Mouse (Mus musculus) hindbrain, embryonic 16.5 days (tissue): ENCODE results near the gene Trpm7. TPM values are rescaled to one million over a fixed set of nuclear protein-coding genes. Genes with fewer than 3 reads are reported as not detected.

Source experiments
- ATAC-seq: fragments of 200-750 bp; cut with Nextera tagmentation; 2 replicates; pipeline ENCODE4 v1.8.0; 2017; ENCODE audit warnings: moderate TSS enrichment, moderate library complexity
- H3K27ac ChIP-seq: fragments of 300-500 bp; sonication (generic); 2 replicates; pipeline ENCODE4 v1.5.1; 2014; ENCODE audit warnings: low read depth, mild to moderate bottlenecking, control low read depth, low read length, moderate library complexity
- H3K27me3 ChIP-seq: fragments of 300-500 bp; sonication (generic); replicated peaks from 2 replicates; pipeline ENCODE4 v1.6.1; 2014; ENCODE audit warnings: low read length; ENCODE audit not compliant: control insufficient read depth, insufficient read depth
- H3K36me3 ChIP-seq: fragments of 300-500 bp; sonication (generic); 2 replicates; pipeline ENCODE4 v1.6.1; 2014; ENCODE audit warnings: mild to moderate bottlenecking, low read length, moderate library complexity, mixed read lengths; ENCODE audit not compliant: control insufficient read depth, insufficient read depth
- H3K4me1 ChIP-seq: fragments of 300-500 bp; sonication (generic); 2 replicates; pipeline ENCODE4 v1.6.1; 2014; ENCODE audit warnings: low read depth, low read length; ENCODE audit not compliant: control insufficient read depth, insufficient read depth
- H3K4me2 ChIP-seq: fragments of 300-500 bp; sonication (generic); 2 replicates; pipeline ENCODE4 v1.6.1; 2014; ENCODE audit warnings: mild to moderate bottlenecking, low read length, control low read depth, moderate library complexity
- H3K4me3 ChIP-seq: fragments of 300-500 bp; sonication (generic); 2 replicates; pipeline ENCODE4 v1.5.1; 2014; ENCODE audit warnings: mild to moderate bottlenecking, low read length, control low read depth, moderate library complexity
- H3K9ac ChIP-seq: fragments of 300-500 bp; sonication (generic); 2 replicates; pipeline ENCODE4 v1.6.1; 2014; ENCODE audit warnings: low read depth, mild to moderate bottlenecking, control low read depth, low read length, moderate library complexity
- H3K9me3 ChIP-seq: fragments of 300-500 bp; sonication (generic); 2 replicates; pipeline ENCODE4 v1.6.1; 2014; ENCODE audit warnings: mild to moderate bottlenecking, low read length, moderate library complexity; ENCODE audit not compliant: control insufficient read depth
- WGBS: fragments of 180-500 bp; shearing (Covaris S2); extraction: QIAGEN DNeasy Blood & Tissue Kit; methylation state at CpG from one replicate; pipeline ENCODE4 v1.1.7; 2014; 5-methylcytosine and 5-hydroxymethylcytosine counted together
- polyA plus RNA-seq: library from polyadenylated mRNA; unstranded; fragments of >200 nt; fragmentation: Nextera tagmentation; extraction: Ambion mirVana; gene quantifications from 2 replicates; pipeline ENCODE4 v1.2.1, GENCODE M21; 2015

Gene Trpm7
- polyA plus RNA-seq, 1 experiment from 2014 or later: 28.8 TPM

DNA sequence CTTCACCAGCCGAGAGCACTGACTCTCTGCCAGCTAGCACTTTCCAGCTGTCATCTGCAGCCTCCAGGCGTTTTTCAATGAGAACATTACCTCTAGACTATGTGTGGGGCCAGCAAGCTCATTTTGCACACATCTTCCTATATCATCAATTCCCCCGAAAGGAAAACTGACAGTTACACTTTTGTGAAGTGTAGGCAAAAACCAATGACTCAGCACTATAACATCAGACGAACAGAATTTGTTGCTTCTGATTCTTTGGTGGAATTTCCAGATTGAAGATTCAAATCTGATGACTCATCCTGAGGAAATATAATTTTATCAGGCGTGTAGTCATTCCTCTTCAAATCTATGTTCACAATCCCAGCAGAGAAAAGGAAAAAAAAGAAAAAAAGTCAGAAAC, 83.4 kb downstream of the Trpm7 start:
- Histone ChIP-seq H3K4me1 (no peaks in the 10 kb centered on the region), H3K4me2 (no peak overlapping the region), H3K36me3 (peaks cover 28% of the 10 kb centered on the region), H3K27me3 (no peaks in the 10 kb centered on the region), H3K4me3 (no peak overlapping the region), H3K9ac (no peak overlapping the region), H3K27ac (no peak overlapping the region), H3K9me3 (no peaks in the 10 kb centered on the region)
- WGBS: 75% methylated on average over 5 of the region's 5 CpGs
- ATAC-seq: no peak

DNA sequence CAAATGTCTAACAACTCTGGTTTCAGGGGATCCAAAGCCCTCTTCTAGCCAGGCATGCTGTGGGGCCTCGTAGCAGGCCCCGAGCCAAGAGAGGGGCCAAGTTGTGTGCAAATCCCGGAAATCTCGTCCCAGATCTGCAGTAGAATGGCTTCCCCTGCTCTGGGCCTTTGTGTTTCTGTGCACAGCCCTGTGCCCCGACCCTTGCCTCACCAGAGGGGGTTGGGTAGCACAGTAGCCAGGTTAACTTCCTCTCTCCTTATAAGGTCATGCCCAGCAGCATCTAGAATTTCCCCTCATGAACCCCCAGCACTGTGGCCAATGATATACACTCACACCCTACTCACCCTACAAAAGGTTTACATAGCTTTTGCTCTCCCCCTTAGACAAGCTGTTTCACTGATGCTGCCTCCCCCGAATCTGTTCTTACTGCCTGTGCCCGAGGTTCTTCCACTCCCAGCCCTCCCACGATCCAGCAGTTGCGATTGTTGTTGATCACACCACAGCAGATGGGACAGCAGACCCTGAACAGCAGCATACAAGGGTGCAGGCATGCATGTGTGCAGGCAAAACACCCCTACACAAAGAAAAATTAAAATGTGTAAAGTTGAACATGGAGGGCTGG, 88.2 kb downstream of the Trpm7 start:
- Histone ChIP-seq H3K36me3 (peaks cover 7% of the 10 kb centered on the region), H3K9me3 (no peaks in the 10 kb centered on the region), H3K4me2 (no peak overlapping the region), H3K4me1 (no peaks in the 10 kb centered on the region), H3K27ac (no peak overlapping the region), H3K9ac (no peak overlapping the region), H3K4me3 (no peak overlapping the region), H3K27me3 (no peaks in the 10 kb centered on the region)
- WGBS: 59% methylated on average over 9 of the region's 9 CpGs
- no peak for ATAC-seq

DNA sequence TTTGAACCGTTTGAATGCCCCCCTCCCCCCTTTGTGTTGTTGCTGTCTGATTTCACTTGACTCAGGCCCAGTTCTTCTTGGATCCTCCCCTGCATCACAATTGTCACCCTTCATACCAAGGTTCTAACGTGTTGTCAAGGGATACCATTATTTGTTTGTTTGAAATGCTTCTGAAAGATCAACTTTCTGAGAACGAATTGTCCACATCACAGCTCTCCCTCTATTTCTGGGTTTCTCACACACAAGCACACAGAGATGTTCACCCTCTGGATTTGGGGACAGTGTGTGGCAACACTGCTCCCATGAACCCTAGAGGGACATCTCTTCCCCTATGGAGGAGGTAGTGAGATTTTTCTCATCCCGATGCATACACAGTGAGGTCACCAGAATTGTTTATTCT, 92.7 kb downstream of the Trpm7 start, which contains the start of gene Usp50:
Gene Usp50, minus strand, starts transcription at position 101 of the 400 bp plus-strand sequence.
- 51% methylated on average over 4 of the region's 4 CpGs for WGBS
- H3K9ac ChIP-seq: no peak within 1 kb of the TSS

DNA sequence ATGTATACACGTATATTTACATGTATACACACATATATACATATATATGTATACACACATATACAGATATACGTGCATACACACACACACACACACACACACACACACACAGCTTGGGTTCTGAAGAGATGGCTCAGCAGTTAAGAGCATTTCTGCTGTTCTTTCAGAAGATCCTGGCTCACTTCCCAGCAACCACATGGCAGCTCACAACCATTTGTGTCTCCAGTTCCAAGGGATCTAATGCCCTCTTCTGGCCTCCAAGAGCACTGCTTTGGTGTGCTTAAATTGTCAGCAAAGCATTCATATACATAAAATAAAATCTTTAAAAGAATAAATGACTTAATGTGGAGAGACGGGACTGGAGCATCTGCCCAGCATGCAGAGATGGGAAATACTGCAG, 93.6 kb downstream of the Trpm7 start:
- WGBS: 85% methylated on average over 3 of the region's 3 CpGs
- ATAC-seq: no peak
- no peaks in the 10 kb centered on the region for H3K9me3 ChIP-seq

More for the DNA sequence above, 92.7 kb downstream of the Trpm7 start, which contains the start of gene Usp50:
- Histone ChIP-seq H3K4me1 (no peaks in the 10 kb centered on the region), H3K27ac (no peak within 1 kb of the TSS), H3K4me2 (no peak within 1 kb of the TSS), H3K9me3 (no peaks in the 10 kb centered on the region), H3K27me3 (no peaks in the 10 kb centered on the region), H3K36me3 (no peaks in the 10 kb centered on the region), H3K4me3 (no peak within 1 kb of the TSS)
- no peak for ATAC-seq

DNA sequence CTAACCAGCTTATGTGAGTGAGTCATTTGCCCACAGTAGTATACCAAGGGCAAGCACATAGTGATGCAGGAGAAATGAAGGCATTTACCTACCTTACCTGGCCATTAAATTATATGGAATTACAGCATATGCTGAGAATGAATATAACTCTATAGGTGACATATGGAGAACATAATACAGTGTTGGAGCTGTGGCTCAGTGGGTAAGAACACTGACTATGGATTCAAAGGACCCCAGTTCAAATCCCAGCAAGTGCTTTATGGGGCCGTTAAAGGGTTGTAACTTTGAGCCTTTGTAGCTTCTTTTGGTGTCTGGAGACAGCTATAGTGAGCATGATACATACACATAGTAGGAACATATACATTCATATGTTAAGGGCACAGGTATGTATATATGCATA, 94.6 kb downstream of the Trpm7 start:
- Histone ChIP-seq H3K36me3 (no peaks in the 10 kb centered on the region), H3K27me3 (no peaks in the 10 kb centered on the region), H3K4me3 (no peak overlapping the region), H3K27ac (no peak overlapping the region), H3K9ac (no peak overlapping the region), H3K4me2 (no peak overlapping the region), H3K4me1 (no peaks in the 10 kb centered on the region), H3K9me3 (no peaks in the 10 kb centered on the region)
- 85% methylated on average over 1 of the region's 1 CpGs for WGBS
- no peak for ATAC-seq

More for the DNA sequence above, 93.6 kb downstream of the Trpm7 start:
- H3K36me3 ChIP-seq: no peaks in the 10 kb centered on the region
- H3K4me3 ChIP-seq: no peak overlapping the region
- H3K4me2 ChIP-seq: no peak overlapping the region
- H3K27me3 ChIP-seq: no peaks in the 10 kb centered on the region
- no peak overlapping the region for H3K27ac ChIP-seq
- H3K4me1 ChIP-seq: no peaks in the 10 kb centered on the region
- H3K9ac ChIP-seq: no peak overlapping the region

DNA sequence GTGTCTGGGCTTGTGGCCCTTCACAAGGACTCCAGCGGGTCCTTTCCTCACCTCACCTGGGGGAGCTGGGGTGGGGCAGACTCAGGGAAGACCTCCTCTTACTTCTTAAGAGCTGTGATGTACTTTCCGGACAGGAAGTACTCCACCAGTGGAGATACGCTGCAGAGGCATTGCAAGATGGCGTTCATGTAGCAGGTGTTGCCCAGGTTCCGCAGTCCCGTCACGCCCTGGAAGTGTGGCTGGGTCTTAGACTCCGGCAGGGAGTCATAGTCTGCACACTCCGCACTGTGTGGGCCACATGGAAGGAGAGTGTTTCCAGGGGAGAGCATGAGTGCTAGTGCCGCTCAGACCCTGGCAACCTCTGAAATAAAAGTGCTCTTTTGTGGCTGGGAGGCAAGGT, 95.7 kb downstream of the Trpm7 start:
- no peak for ATAC-seq
- H3K4me3 ChIP-seq: no peak overlapping the region
- H3K4me2 ChIP-seq: no peak overlapping the region
- no peaks in the 10 kb centered on the region for H3K36me3 ChIP-seq
- H3K9ac ChIP-seq: no peak overlapping the region
- no peaks in the 10 kb centered on the region for H3K9me3 ChIP-seq
- H3K27ac ChIP-seq: no peak overlapping the region
- no peaks in the 10 kb centered on the region for H3K27me3 ChIP-seq
- WGBS: 86% methylated on average over 10 of the region's 10 CpGs
- no peaks in the 10 kb centered on the region for H3K4me1 ChIP-seq

DNA sequence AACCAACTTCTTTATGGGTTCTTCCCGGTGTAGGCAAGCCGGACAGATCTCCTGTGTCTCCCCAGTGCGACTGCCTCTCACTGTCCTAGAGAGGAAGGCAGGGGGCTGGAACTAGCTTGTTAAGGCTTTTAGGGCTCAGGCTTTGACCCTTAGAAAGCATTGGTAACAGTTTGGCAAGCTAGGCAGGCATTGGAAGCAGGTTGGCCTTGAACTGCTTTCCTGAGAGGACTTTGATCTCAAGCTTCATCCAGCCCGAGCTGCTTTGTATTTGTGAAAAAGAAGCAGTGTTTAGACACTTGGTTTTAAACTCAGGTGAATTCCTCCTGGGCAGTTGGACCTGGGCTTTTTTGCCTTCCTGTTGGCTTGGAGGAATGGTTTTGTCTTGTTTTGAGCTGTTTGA, 97.2 kb downstream of the Trpm7 start:
- no peaks in the 10 kb centered on the region for H3K4me1 ChIP-seq
- no peaks in the 10 kb centered on the region for H3K9me3 ChIP-seq
- no peak overlapping the region for H3K27ac ChIP-seq
- 85% methylated on average over 4 of the region's 4 CpGs for WGBS
- no peak overlapping the region for H3K4me3 ChIP-seq
- H3K4me2 ChIP-seq: no peak overlapping the region
- no peak for ATAC-seq
- no peaks in the 10 kb centered on the region for H3K27me3 ChIP-seq
- H3K36me3 ChIP-seq: no peaks in the 10 kb centered on the region
- H3K9ac ChIP-seq: no peak overlapping the region

DNA sequence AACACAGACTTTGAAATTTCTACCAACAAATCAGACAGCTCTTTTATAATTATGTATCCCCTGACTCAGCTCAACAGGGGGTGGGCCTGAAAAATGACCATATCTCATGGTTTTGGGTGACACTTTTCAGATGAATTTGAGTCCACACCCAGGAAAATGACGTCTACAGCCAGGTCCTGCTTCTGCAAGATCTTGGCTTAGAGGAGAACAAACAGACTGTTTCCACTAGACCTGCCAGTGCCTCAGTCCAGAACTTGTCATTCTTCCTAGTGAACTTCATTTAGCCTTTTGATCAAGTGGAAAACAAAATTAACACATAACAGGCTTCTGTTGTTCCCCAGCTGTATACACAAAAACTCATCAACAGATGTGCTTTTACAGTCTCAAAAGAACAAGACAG, 99.6 kb downstream of the Trpm7 start:
- ATAC-seq: no peak
- H3K27me3 ChIP-seq: no peaks in the 10 kb centered on the region
- no peak overlapping the region for H3K4me3 ChIP-seq
- H3K9me3 ChIP-seq: no peaks in the 10 kb centered on the region
- H3K9ac ChIP-seq: no peak overlapping the region
- no peaks in the 10 kb centered on the region for H3K4me1 ChIP-seq
- WGBS: 52% methylated on average over 1 of the region's 1 CpGs
- no peak overlapping the region for H3K4me2 ChIP-seq
- H3K27ac ChIP-seq: no peak overlapping the region
- H3K36me3 ChIP-seq: no peaks in the 10 kb centered on the region

DNA sequence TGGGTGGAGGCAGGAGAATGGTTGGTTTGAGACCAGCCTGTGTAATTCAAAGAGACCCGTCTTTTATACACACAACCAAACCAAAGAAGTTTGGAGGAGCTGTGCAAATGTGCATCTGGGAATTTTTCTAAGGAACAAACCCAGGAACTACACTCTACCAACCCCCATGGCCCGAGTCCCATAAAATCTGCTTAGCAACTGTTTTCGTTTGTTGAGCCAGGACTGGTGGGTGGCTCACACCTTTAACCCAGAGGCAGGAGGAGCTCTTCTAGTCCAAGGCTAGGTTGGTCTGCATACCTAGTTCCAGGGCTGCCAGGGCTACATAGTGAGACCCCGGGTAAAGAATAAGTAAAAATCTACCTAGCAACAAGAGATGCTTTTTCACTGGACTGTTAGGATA, 100.1 kb downstream of the Trpm7 start:
- ATAC-seq: no peak
- no peak overlapping the region for H3K9ac ChIP-seq
- H3K4me2 ChIP-seq: no peak overlapping the region
- H3K9me3 ChIP-seq: no peaks in the 10 kb centered on the region
- H3K4me3 ChIP-seq: no peak overlapping the region
- H3K36me3 ChIP-seq: no peaks in the 10 kb centered on the region
- no peaks in the 10 kb centered on the region for H3K27me3 ChIP-seq
- H3K4me1 ChIP-seq: no peaks in the 10 kb centered on the region
- no peak overlapping the region for H3K27ac ChIP-seq
- WGBS: 71% methylated on average over 4 of the region's 4 CpGs

DNA sequence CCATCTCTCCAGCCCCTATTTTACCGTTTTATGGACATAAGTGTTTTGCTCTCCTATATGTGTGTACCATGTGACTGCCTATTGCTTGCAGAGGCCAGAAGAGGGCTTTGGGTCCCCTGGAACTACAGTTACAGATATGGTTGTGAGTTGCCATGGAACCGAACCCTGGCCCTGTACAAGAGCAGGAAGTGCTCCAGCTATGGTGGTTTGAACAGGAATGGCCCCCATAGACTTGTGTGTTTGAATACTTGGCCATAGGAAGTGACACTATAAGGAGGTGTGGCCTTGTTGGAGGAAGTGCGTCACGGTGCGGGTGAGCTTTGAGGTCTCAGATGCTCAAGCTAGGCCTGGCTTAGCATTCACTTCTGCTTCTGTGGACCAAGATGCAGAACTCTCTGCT, 103.8 kb downstream of the Trpm7 start:
- no peaks in the 10 kb centered on the region for H3K27me3 ChIP-seq
- no peaks in the 10 kb centered on the region for H3K36me3 ChIP-seq
- no peaks in the 10 kb centered on the region for H3K4me1 ChIP-seq
- WGBS: 90% methylated on average over 5 of the region's 5 CpGs
- H3K4me2 ChIP-seq: no peak overlapping the region
- no peak overlapping the region for H3K4me3 ChIP-seq
- no peaks in the 10 kb centered on the region for H3K9me3 ChIP-seq
- ATAC-seq: no peak
- H3K27ac ChIP-seq: no peak overlapping the region
- H3K9ac ChIP-seq: no peak overlapping the region
